In genomic region chr16:41481832-41482231, GRCm38 (mm10) we compare ENCODE assay signal across 24 mouse cellular contexts.
"Had no signal": no experiment of that assay in that cellular context is flagged by ENCODE, and none has a peak within 500 bp of the region (broad histone marks: within the 10 kb centered on the region; RNA-seq: fewer than 3 reads in every experiment).

No protein-coding gene starts in this region.

- H3K4me2 ChIP-seq: heart, embryonic 12.5 days; hindbrain, embryonic 12.5 days; hindbrain, embryonic 14.5 days; intestine, embryonic 15.5 days; limb, embryonic 12.5 days; liver, embryonic 15.5 days had no signal

- DNase-seq: gastrocnemius, adult 2 months; gastrocnemius, postnatal 10 days; gastrocnemius, postnatal 25 days; heart, postnatal 10 days; heart, postnatal 4 days; kidney, adult 18-20 months; kidney, adult 8-10 months; kidney, postnatal 10 days; kidney, postnatal 25 days; kidney, postnatal 4 days had no signal

- ATAC-seq: hindbrain, embryonic 16.5 days; inflammation-experienced regulatory T-cells, adult 6 months; intestine, embryonic 15.5 days; intestine, postnatal 0 days had no signal

- H3K27ac ChIP-seq: gastrocnemius, adult 2 months; heart, embryonic 10.5 days; hindbrain, embryonic 10.5 days; hindbrain, embryonic 12.5 days; hindbrain, embryonic 14.5 days; intestine, embryonic 15.5 days; layer of hippocampus, adult 2 months; left cerebral cortex, adult 2 months; limb, embryonic 10.5 days; limb, embryonic 12.5 days; liver, embryonic 15.5 days had no signal

- H3K9me3 ChIP-seq: heart, embryonic 10.5 days; heart, embryonic 12.5 days; hindbrain, embryonic 10.5 days; hindbrain, embryonic 12.5 days; intestine, embryonic 15.5 days; limb, embryonic 10.5 days; limb, embryonic 12.5 days; liver, embryonic 15.5 days had no signal

- H3K27me3 ChIP-seq: heart, embryonic 12.5 days; hindbrain, embryonic 12.5 days; intestine, embryonic 15.5 days; limb, embryonic 12.5 days; liver, embryonic 15.5 days had no signal

- H3K4me3 ChIP-seq: gastrocnemius, adult 2 months; heart, embryonic 10.5 days; heart, embryonic 12.5 days; hindbrain, embryonic 10.5 days; hindbrain, embryonic 12.5 days; intestine, embryonic 15.5 days; layer of hippocampus, adult 2 months; left cerebral cortex, adult 2 months; limb, embryonic 10.5 days; limb, embryonic 12.5 days; liver, embryonic 15.5 days had no signal

- H3K9ac ChIP-seq: heart, embryonic 12.5 days; hindbrain, embryonic 12.5 days; hindbrain, embryonic 14.5 days; intestine, embryonic 15.5 days; limb, embryonic 12.5 days; liver, embryonic 15.5 days had no signal

- H3K4me1 ChIP-seq: heart, embryonic 10.5 days; heart, embryonic 12.5 days; hindbrain, embryonic 10.5 days; hindbrain, embryonic 12.5 days; intestine, embryonic 15.5 days; limb, embryonic 10.5 days; limb, embryonic 12.5 days; liver, embryonic 15.5 days had no signal

- H3K36me3 ChIP-seq: heart, embryonic 10.5 days; heart, embryonic 12.5 days; hindbrain, embryonic 10.5 days; hindbrain, embryonic 12.5 days; intestine, embryonic 15.5 days; limb, embryonic 10.5 days; limb, embryonic 12.5 days; liver, embryonic 15.5 days had no signal
